Mouse (Mus musculus) thymus, adult 2 months (tissue): Measurements from ENCODE around the gene Birc6.

Source experiments
- CTCF ChIP-seq: fragments of 200-500 bp; IDR thresholded peaks from 2 replicates; pipeline ENCODE4 v1.5.1; 2012; ENCODE audit warnings: mild to moderate bottlenecking, control low read depth, low read length, moderate library complexity, borderline replicate concordance; ENCODE audit not compliant: control insufficient read depth, poor library complexity, insufficient read depth; ENCODE audit errors: extremely low read depth
- POLR2A ChIP-seq: fragments of 200-500 bp; IDR thresholded peaks from 2 replicates; pipeline ENCODE4 v1.6.1; 2012; ENCODE audit warnings: mild to moderate bottlenecking, low read length, control low read depth, moderate library complexity; ENCODE audit not compliant: control insufficient read depth, poor library complexity, insufficient read depth; ENCODE audit errors: extremely low read depth

DNA sequence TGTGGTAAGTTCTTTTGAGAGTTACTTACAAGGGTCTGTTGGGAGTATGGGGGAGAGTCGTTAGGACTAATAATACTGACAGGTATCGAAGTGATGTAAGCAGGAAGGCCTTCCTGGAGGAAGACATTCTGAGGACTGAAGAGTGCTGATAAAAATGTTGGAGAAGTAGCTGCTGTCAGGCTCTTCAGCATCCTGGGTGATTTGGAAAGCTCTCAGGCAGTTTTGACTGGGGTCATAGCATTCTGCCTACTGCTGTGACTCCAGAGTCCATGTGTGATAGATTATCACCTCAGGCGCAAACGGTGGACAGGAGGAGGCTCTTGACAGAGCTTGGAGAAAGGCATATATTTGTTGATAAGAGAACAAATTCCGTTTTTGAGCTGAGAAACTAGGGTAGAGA, 177.4 kb downstream of the Birc6 start:
- TF ChIP-seq CTCF (no peak), POLR2A (no peak)
